Mouse (Mus musculus): ENCODE measurements around the gene Xiap. TPM values are rescaled to one million over a fixed set of nuclear protein-coding genes. Genes with fewer than 3 reads are reported as not detected.
"Not testable (repeated sequence)": the region's sequence is repeated elsewhere in the genome, so short reads cannot be mapped to it uniquely, and the experiment has no call there.

Gene Xiap
- total RNA-seq (2021) = 10 to 100 TPM; 43.1 to 48.9 TPM
- long read RNA-seq, partial matches to known transcripts = 0 of 6 reads
- long read RNA-seq, other reads (novel, unspliced or antisense) = 6 of 6 reads

DNA sequence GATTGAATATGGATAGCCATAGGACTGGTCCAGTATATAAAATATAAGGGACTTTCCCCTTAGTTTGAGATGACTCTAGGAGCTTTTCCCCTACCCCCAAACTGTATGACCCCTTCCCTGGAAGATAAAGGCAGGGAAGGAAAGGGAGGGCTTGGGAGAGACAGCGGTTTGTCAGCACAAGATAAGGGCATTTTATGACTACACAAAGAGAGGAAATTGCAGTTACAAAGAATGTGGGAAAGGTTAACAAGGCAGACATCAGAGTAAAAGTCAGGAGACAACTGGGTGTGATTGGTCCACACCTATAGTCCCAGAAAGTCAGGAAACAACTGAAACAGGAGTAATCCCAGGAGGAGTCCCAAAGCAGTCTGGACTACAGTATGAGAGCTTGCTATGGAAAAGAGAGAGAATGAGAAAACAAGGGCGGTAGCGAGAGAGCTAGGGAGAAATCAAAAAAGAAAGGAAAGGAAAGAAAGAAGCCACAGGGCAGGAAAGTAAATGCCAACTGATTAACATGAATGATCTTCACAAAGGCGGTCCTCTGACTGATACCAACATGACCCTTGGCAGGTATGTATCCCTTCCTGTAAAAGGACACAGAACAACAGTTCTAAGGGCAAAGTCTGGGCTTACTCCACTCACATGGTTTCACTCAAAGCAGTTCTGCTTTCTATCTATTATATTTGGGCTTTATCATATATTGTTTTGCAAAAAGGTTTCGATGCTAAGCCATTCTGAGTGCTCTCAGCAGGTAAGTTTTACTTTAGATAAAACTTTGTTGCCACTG lies at the start of gene Xiap:
Gene Xiap, plus strand, starts transcription at position 398 of the 787 bp plus-strand sequence.
- no peak for DNase-seq (ENCODE audit: low spot score in 2 of 2)

DNA sequence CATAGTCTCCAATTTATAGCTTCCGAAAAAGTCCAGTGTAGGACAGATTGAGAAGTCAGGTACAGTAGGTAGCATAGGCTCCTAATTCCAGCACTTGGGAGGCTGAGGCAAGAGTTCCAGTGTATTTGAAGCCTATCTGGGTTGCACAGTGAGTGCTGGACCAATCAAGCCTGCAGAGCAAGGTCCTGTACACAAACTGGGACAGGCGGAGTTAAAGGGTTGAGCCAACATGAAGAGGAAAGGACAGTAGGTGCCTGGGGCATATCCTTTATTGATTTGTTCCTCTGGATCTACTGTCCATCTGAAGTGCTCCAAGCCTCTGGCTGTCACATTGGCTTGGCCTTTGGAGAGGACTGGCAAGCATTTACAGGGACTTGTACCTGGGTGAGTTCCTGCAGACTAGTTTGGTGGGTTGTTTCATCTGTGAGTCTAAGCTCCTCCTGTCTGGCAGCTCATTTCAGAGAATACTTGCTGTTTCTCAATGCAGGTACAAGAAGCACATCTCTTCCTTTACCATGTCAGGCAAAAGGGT lies 46.7 kb upstream of the Xiap start:
- DNase-seq (ENCODE audit: low spot score in 2 of 2) = no peak

DNA sequence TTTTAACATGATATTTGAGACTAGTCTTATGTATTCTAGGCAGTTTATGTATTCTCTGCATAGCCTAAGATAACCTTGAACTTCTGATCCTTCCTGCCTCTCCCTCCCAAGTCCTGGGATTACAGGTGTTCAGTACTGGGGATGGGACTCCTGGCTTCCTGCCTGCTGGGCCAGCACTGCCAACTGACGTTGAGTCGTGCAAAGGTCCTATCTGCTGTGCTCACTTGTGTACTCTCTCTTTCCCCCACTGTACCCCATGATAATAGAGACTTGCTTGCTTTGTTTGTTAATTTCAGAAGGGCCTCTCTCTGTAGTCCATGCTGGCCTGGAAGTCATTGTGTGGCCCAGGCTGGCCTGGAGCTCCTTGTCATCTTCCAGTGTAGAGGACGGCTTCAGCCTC lies 45.7 kb upstream of the Xiap start:
- no peak for DNase-seq (ENCODE audit: low spot score in 2 of 2)

DNA sequence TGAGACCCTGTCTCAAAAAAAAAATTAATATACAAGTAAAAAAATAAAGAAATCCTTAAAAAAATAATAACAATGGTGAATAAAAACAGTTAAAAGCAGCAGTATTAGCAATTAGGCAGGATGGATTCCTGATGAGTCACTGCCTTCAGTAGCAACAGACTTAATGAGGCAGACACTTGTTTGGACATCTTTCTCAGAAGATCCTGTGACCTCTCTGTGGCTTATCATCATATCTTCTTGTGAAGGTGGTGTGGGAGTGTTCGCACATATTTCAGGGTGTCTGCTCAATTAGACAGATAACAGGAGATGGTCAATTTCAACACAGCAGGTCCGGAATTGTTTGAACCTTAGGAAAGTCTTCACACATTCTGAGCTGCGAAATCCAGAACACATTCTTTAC lies 45.0 kb upstream of the Xiap start:
- no peak for DNase-seq (ENCODE audit: low spot score in 2 of 2)

DNA sequence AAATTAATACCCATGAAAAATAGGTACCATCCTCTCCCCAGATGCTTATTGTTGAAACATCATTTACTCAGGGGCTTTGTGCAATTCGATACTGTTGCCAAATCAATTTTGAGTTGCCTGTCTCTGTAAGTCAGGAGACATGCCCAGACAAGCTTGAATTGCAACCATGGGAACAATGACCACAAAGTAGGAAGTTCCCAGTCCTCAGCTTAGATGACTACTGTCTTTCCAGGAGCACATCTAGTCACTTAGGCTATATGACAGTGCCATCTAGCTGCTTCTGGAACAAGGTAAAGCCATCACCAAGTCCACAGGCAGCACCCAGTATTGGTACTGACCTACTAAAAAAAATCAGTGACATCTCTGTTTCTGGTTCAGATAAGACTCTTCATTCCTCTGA lies 41.4 kb upstream of the Xiap start:
- no peak for DNase-seq (ENCODE audit: low spot score in 2 of 2)

DNA sequence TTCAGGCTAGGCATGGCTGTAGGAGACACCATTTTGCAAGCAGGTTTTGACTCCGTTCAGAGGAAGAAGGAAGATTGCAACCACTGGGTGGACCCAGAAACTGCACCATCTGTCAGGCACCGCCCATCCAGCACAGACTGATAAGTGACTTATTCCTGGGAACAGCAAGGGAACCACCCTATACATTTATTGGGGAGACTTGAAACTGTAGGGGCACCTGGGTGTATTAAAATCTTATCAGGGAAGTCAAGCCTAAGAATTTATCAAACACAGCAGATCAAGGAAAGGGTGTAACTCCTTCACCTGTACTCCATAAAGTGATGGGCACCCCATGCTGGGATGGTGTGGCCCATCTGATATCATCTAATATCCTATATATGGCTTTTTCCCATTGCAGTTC lies 40.0 kb upstream of the Xiap start:
- DNase-seq (ENCODE audit: low spot score in 2 of 2) = no peak

DNA sequence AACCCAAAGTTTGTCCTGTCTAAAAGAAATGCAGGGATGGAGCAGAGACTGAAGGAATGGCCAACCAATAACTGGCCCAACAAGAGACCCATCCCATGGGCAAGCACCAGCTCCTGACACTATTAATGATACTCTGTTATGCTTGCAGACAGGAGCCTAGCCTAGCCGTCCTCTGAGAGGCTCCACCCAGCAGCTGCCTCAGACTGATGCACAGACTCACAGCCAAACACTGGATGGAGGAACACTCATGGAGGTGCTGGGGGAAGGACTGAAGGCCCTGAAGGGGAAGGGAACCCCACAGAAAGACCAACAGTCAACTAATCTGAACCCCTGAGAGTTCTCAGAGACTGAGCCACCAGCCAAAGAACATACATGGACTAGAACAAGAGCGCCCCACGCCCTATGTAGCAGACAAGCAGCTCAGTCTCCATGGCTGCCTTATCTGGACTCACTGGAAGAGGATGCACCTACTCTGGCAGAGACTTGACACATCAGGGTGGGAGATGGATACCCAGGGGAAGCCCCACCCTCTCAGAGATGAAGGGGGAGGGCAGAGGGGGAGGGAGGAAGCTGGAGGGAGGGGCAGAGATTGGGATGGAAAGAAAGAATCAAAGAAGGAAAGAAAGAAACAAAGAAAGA lies 33.6 kb upstream of the Xiap start:
- not testable (repeated sequence) for DNase-seq (ENCODE audit: low spot score in 2 of 2)

DNA sequence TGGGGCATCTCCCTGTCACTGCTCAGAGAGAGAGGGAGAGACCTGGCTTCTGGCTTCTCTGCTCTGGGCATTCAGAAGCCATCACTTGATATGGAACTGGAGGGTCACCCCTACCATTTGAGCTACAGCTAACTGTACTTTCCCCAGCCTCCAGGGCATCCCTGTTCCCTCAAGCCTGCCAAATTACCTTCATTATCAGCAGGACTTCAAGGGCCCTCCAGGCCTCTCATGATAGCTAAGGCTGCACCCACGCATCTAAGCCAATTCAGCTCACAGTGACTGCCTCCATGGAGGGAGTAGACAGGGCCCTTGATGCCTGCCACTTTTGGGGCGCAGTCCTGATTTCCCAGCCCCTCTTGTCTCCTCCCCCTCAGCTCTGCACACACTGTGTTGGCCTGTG lies 32.5 kb upstream of the Xiap start:
- not testable (repeated sequence) for DNase-seq (ENCODE audit: low spot score in 2 of 2)

DNA sequence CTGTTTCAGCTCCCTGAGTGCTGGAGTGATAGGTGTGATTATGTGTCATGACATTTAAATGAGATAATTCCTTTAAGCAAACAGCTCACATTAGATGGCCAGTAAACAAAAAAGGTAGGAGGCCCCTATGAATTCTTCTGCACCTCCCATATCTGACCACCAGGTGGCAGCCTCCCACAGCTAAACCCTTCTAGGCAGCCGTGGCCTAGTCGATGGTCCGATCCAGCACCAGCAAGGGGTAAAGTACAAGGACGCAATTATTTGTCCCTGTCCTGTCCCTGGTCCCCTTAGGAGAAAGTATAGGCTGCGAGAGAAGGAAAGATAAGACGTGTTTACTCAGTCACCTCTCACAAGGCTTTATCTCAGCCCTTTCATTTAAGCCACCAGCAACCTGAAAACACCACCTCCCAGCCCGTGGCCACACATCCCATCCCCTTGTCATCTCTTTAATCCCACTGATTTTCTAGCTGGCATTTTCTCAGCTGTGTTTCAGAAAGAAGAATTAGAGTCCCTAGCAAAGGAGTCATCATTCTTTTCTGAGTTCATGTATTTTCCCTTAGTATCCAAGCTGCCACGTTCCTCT lies 26.3 kb upstream of the Xiap start:
- DNase-seq (ENCODE audit: low spot score in 2 of 2) = peak; percentile 70 to 78

DNA sequence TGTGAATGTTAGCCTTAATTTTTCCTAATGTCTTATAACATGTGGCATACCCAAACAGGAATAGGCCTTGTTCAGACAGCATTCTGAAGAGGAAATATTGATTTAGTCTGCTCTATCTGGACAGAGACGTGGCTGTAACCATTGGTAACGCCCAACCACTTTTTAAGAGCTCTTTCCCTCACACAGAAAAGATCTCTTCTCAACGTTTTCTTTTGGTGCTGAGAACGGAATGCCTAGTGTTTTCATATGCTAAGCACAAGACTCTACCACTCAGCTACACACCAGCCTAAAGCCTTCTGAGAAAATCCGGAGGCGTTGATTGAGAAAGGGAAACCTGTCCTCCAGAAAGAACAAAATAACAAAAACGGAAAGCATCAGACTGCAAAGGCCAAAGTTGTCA lies 25.6 kb upstream of the Xiap start:
- DNase-seq (ENCODE audit: low spot score in 2 of 2) = no peak

DNA sequence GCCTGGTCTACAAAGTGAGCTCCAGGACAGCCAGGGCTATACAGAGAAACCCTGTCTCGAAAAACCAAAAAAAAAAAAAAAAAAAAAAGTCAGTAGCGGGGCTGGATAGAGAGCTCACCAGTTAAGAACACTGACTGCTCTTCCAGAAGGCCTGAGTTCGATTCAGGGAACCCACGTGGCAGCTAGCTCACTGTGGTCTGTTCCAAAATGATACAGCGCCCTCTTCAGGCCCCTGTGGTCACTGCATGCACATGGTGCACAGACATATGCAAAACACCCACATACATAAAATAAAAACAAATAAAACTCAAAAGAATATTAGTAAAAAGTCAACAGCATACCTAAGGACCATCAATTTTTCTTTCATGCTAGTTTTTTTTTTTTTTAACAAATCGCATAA lies 20.0 kb upstream of the Xiap start:
- DNase-seq (ENCODE audit: low spot score in 2 of 2) = no peak

DNA sequence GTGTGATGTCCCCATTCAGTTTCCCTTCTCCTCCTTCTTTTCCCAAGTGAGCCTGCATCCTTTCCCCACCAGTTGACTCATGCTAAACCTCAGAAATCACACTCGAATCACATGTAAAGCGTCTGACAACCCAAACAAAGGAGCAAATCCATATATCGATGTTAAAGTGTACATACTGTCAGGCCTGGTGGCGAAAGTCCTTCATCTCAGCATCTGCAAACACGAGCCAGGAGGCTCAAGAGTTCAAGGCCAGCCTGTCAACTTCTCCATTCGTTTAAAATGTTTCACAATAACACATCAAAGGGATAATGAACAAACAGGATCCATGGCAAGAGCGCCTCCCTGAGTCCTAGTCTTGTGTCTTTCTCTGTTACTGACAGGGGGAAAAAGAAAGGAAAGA lies 14.5 kb upstream of the Xiap start:
- no peak for DNase-seq (ENCODE audit: low spot score in 2 of 2)

DNA sequence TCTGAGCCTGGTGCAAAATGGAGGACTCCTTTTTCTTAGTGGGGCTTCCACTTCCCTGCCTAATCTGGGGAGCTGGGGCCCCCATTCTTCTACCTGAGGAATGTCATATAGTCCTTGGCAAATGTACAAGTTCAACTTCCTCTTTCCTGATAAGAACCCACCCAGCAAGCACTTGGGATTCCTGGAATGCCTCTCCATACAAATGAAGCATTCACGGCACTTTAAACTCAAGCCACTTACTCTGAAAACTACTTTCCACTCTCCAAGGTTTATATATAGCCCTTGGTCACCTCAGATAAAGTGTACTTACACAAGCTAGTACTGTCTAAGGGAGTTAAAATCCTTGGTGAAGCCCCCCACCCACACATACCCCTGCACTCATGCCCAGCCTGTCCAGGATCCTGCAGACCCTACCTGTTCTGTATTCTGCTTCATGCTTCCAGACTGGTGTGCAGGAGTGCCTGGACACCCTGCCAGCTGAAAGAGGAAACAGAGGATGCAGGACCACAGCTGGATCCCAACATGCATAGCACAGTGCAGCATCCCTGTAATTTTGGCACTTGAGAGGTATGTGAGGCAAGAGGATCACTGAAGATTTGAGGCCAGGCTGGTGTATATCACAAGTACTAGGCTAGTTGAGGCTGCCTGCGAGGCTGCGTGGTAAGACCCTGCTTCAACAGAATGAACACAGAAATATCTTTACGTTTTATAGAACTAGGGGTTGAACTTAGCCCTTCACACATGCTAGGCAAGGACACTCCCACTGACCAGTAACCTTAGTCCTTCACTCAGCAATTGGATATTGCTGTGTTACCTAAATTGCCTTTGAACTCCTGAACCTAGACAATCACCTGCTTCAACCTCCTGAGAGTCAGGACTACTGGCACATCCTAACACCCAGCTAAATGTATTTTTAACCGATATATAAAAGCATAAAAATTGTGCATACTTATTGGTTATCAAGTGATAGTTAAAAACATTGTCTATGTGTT lies 8.5 kb upstream of the Xiap start:
- no peak for DNase-seq (ENCODE audit: low spot score in 2 of 2)

DNA sequence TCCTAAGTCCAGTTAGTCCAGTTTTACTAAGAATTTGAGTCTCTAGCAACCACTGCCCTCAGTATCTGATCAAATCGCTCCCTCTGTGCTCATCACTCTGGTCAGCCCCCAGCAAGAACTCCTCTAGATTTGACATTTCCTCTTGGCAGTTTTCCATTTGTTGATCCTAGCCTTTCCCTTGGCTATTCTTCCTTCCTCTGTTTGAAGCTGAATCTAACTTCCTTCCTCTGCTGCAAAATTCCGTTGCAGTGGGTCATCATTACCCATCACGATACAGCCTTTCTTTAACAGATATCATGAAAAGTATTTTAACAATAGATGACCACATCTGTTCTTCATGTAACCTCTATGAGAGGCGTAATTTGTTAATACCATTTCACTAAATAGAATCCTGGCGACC lies 2.5 kb upstream of the Xiap start:
- no peak for DNase-seq (ENCODE audit: low spot score in 2 of 2)

DNA sequence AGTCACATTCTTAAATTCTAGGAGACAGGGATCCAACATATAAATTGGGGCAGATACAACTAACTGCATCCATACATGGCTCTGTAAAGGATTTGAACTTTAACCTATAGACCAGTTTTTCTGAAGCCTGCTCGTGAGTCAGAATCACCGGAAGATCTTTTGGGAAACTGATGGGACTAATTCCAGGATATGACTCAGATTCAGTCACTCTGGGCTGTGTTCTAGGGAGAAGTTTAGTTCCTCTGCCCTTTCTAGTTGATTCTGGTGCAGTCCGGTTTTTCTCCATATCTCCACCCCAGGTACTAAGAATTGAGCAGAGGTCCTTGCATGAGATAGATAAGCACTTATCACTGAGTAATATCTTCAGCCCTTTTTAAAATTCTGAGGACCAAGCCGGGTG lies 1.6 kb upstream of the Xiap start:
- DNase-seq (ENCODE audit: low spot score in 2 of 2) = no peak

DNA sequence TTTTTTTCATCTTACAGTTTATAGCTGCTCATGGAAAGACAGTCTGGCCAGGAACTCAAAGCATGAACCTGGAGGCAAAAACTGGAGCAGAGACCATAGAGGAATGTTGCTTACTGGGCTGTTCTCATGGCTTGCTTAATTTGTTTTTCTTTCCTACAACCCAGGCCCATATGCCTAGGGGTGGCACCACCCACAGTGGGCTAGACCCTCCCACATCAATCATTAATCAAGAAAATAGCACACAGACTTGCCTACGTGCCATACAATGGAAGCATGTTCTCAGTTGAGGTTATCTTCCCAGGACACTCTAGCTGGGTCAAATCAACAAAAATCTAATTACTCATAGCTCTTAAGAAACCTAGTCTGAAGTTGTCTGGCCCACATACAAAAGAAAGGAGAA lies 4.1 kb downstream of the Xiap start:
- DNase-seq (ENCODE audit: low spot score in 2 of 2) = no peak

DNA sequence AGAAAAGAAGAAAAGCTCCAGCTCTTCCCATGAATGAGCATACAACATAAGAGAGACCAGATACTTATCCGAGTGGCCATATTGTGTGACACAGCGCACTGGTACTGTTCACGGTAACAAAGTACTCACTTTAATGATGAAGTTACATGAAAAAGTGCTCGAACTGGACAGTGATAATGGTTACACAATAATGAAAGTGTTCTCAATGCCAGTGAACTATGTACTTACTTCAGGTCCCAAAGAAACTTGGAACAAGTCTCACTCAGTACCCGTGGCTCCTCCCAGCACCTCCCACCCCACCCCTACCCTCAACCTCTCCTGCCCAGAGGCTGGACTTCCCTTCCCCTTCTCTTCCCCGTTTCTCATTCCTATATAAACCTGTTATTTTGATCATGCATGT lies 5.6 kb downstream of the Xiap start:
- DNase-seq (ENCODE audit: low spot score in 2 of 2) = no peak

DNA sequence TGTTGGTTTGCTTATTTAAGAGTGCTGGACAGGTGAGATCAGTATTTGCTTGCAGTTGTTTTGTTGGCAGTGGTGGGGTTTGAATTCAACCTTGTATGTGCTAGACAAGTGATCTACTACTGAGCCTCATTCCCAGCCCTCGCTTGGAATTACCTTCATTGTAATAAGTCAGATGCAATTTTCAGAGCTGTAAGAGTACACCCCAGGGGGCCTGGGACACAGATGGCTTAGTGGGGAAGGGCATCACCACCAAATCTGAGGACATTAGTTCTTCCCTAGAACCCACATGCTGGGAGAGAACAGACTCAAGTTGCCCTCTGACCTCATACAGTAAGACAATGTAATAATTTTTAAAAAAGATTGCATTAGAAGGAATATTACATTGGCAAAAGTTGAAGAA lies 7.3 kb downstream of the Xiap start:
- DNase-seq (ENCODE audit: low spot score in 2 of 2) = no peak

DNA sequence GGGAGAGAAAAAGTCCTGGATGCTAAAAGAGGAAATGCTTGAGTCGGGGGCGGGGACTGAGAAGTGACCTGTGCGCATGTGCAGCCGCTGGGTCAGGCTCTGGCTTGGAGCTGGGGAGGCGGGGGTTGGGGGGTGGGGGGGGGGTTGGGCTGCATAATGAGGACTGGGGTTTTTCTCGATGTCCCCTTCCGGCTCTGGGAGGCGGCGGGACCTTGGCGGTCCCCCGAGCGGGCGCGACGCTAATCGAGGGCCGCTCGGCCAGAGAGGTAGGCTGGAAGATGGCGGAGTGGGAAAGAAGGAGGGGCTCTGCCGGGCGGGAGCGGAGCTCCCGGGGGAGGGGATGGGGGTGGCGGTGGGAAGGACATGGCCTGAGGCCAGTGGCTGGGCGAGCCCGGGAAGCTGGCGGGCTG lies 8.3 kb downstream of the Xiap start:
- peak; percentile 56 to 74 for DNase-seq (ENCODE audit: low spot score in 2 of 2)

DNA sequence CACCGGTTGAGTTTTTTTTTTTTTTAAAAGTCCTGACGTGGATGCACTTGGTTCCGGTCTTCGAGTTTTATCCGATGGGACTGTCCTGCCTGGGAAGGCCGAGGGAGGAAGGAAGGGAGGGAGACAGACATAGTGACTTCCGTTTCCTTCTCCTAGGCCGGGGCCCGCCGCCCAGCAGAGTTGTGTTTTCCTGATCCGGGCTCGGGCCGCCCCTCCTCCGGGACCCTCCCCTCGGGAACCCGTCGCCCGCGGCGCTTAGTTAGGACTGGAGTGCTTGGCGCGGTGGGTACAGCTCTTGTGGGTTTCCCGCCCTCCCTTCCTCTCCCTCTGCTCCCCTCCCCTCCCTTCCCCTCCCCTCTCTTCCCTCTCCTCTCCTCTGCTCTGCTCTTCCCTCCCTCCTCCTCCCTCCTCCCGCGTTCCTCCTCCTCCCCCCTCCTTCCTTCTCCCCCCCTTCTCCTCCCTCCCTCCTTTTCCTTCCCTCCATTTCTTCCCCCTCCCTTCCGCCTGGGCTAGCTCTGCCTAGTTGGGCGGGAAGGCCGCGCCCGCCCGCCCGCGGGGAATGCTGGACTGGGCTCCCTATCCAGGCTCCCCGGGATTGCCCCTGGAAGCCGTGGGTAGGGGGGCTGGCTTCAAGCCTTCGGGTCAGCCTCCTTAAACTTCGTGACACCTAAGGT lies 8.9 kb downstream of the Xiap start:
- DNase-seq (ENCODE audit: low spot score in 2 of 2) = peak; percentile 67 to 73

DNA sequence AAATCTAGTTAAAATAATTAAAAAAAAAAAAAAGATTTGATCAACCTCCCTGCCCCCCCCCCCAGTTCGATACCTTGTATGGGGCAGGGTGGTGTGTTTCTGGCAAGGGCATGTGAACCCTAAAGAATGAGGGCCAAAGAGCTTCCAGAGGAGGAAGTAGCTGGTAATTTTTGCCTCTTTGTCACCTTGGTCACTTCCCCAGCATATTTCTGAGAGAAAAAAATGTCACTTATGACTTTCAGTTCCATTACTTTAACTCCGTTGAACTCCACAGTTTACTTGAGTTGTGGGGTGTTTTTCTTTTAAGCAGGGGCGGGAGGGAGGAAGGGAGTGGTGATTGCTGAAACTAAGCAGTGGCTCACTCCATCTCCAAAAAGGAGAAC lies 9.4 kb downstream of the Xiap start:
- DNase-seq (ENCODE audit: low spot score in 2 of 2) = no peak

Measured in layer of hippocampus, postnatal 10 days (tissue).